ENCODE assay signal across 24 mouse cellular contexts in genomic region chr13:51888426-51888825, GRCm38 (mm10). TPM values are rescaled to one million over a fixed set of nuclear protein-coding genes. Genes with fewer than 3 reads are reported as not detected.
DNase-seq lines count a peak whose midpoint lies in the region; ATAC-seq and TF ChIP-seq lines count a peak whose summit lies in the region.
"Had no signal": no experiment of that assay in that cellular context is flagged by ENCODE, and none has a peak within 500 bp of the region (broad histone marks: within the 10 kb centered on the region; RNA-seq: fewer than 3 reads in every experiment).

No protein-coding gene starts in this region.

- H3K4me1 ChIP-seq in hindbrain, postnatal 0 days (ENCODE audit: insufficient read depth, low read length), result no peaks in the 10 kb centered on the region
- H3K4me1 ChIP-seq in hindbrain, embryonic 12.5 days, result 0 out of 2 replicates have a peak, but pooled peaks cover 4% of the 10 kb centered on the region
- no peaks in the 10 kb centered on the region for H3K4me1 ChIP-seq in midbrain, embryonic 11.5 days (ENCODE audit: control insufficient read depth, insufficient read depth, low read length)
- no peaks in the 10 kb centered on the region for H3K4me1 ChIP-seq in midbrain, embryonic 16.5 days (ENCODE audit: control insufficient read depth, insufficient read depth, low read length)

- 47% methylated on average over 2 of the region's 2 CpGs for WGBS in hindbrain, postnatal 0 days
- 74% methylated on average over 2 of the region's 2 CpGs for WGBS in hindbrain, embryonic 12.5 days
- 66% methylated on average over 2 of the region's 2 CpGs for WGBS in midbrain, embryonic 11.5 days
- 70% methylated on average over 2 of the region's 2 CpGs for whole genome bisulfite sequencing in midbrain, embryonic 16.5 days

- no peaks in the 10 kb centered on the region for H3K9me3 ChIP-seq in hindbrain, postnatal 0 days (ENCODE audit: low read length)
- no peaks in the 10 kb centered on the region for H3K9me3 ChIP-seq in hindbrain, embryonic 12.5 days (replicated peaks)
- no peaks in the 10 kb centered on the region for H3K9me3 ChIP-seq in midbrain, embryonic 11.5 days (ENCODE audit: control insufficient read depth, low read length)
- no peaks in the 10 kb centered on the region for H3K9me3 ChIP-seq in midbrain, embryonic 16.5 days (replicated peaks; ENCODE audit: control insufficient read depth, low read length, poor library complexity, severe bottlenecking)
- H3K9me3 ChIP-seq: embryonic facial prominence, embryonic 12.5 days; embryonic facial prominence, embryonic 15.5 days; forebrain, embryonic 10.5 days; forebrain, embryonic 13.5 days; hindbrain, embryonic 10.5 days had no signal

- H3K27me3 ChIP-seq in hindbrain, postnatal 0 days (ENCODE audit: insufficient read depth, low read length), result no peaks in the 10 kb centered on the region
- H3K27me3 ChIP-seq in hindbrain, embryonic 12.5 days, result no peaks in the 10 kb centered on the region
- no peaks in the 10 kb centered on the region for H3K27me3 ChIP-seq in midbrain, embryonic 11.5 days (ENCODE audit: control insufficient read depth, insufficient read depth, low read length)
- H3K27me3 ChIP-seq in midbrain, embryonic 16.5 days (ENCODE audit: control insufficient read depth, insufficient read depth, low read depth, low read length), result no peaks in the 10 kb centered on the region; the same call in 1 of the 2 replicates
- H3K27me3 ChIP-seq: embryonic facial prominence, embryonic 12.5 days; embryonic facial prominence, embryonic 15.5 days; forebrain, embryonic 13.5 days had no signal

- H3K4me2 ChIP-seq in hindbrain, postnatal 0 days (ENCODE audit: low read depth, low read length), result no peak overlapping the region
- H3K4me2 ChIP-seq in hindbrain, embryonic 12.5 days (replicated peaks), result no peak overlapping the region
- H3K4me2 ChIP-seq in midbrain, embryonic 11.5 days, result no peak overlapping the region
- no peak overlapping the region for H3K4me2 ChIP-seq in midbrain, embryonic 16.5 days (ENCODE audit: low read length)
- H3K4me2 ChIP-seq: embryonic facial prominence, embryonic 12.5 days; embryonic facial prominence, embryonic 15.5 days; forebrain, embryonic 13.5 days; heart, embryonic 11.5 days; hindbrain, embryonic 14.5 days had no signal

- no peak for TF ChIP-seq CTCF in hindbrain, postnatal 0 days (IDR thresholded peaks at IDR 0.05; ENCODE audit: low read depth)

- H3K9ac ChIP-seq in hindbrain, postnatal 0 days (replicated peaks; ENCODE audit: low read length), result no peak overlapping the region
- no peak overlapping the region for H3K9ac ChIP-seq in hindbrain, embryonic 12.5 days
- no peak overlapping the region for H3K9ac ChIP-seq in midbrain, embryonic 11.5 days (ENCODE audit: low read length)
- no peak overlapping the region for H3K9ac ChIP-seq in midbrain, embryonic 16.5 days (ENCODE audit: low read depth, low read length)
- H3K9ac ChIP-seq: embryonic facial prominence, embryonic 12.5 days; embryonic facial prominence, embryonic 15.5 days; forebrain, embryonic 13.5 days; hindbrain, embryonic 14.5 days had no signal

- no peak overlapping the region for H3K4me3 ChIP-seq in hindbrain, postnatal 0 days (ENCODE audit: low read length)
- H3K4me3 ChIP-seq in hindbrain, embryonic 12.5 days, result no peak overlapping the region
- no peak overlapping the region for H3K4me3 ChIP-seq in midbrain, embryonic 11.5 days (ENCODE audit: low read depth, low read length)
- no peak overlapping the region for H3K4me3 ChIP-seq in midbrain, embryonic 16.5 days (ENCODE audit: low read depth, low read length)
- H3K4me3 ChIP-seq: embryonic facial prominence, embryonic 12.5 days; embryonic facial prominence, embryonic 15.5 days; forebrain, embryonic 10.5 days; forebrain, embryonic 13.5 days; hindbrain, embryonic 10.5 days had no signal

- ATAC-seq in hindbrain, postnatal 0 days, result no peak
- ATAC-seq in hindbrain, embryonic 12.5 days (ENCODE audit: low FRiP score), result no peak
- ATAC-seq in midbrain, embryonic 11.5 days (ENCODE audit: low FRiP score), result no peak
- no peak for ATAC-seq in midbrain, embryonic 16.5 days
- ATAC-seq: forebrain, embryonic 13.5 days; forebrain, embryonic 16.5 days; intestine, postnatal 0 days had no signal

- peak; percentile 8 for DNase-seq in hindbrain, postnatal 0 days (ENCODE audit: low spot score)
- DNase-seq in midbrain, embryonic 11.5 days (ENCODE audit: low spot score, missing footprints), result peak; percentile 21
- peak; percentile 50 for DNase-seq in adipocyte (ENCODE audit: low spot score)
- DNase-seq in layer of hippocampus, adult 9-10 months (ENCODE audit: low spot score), result no peak
- no peak for DNase-seq in Muller cell, postnatal 12 days (ENCODE audit: inconsistent ontology term)
- DNase-seq: adrenal gland, adult 8-10 months; adrenal gland, postnatal 25 days; cerebellum, adult 11-12 months; cerebellum, adult 8-10 months; cerebellum, postnatal 25 days; gastrocnemius, postnatal 14 days; heart, adult 11 months; heart, postnatal 36 days had no signal

- H3K27ac ChIP-seq in hindbrain, postnatal 0 days, result no peak overlapping the region
- H3K27ac ChIP-seq in hindbrain, embryonic 12.5 days, result no peak overlapping the region
- no peak overlapping the region for H3K27ac ChIP-seq in midbrain, embryonic 11.5 days (ENCODE audit: low read depth, low read length)
- no peak overlapping the region for H3K27ac ChIP-seq in midbrain, embryonic 16.5 days (ENCODE audit: low read length)
- H3K27ac ChIP-seq: embryonic facial prominence, embryonic 12.5 days; embryonic facial prominence, embryonic 15.5 days; forebrain, embryonic 10.5 days; forebrain, embryonic 13.5 days; hindbrain, embryonic 10.5 days; hindbrain, embryonic 14.5 days had no signal

- no peaks in the 10 kb centered on the region for H3K36me3 ChIP-seq in hindbrain, postnatal 0 days (ENCODE audit: insufficient read depth, low read length)
- H3K36me3 ChIP-seq in hindbrain, embryonic 12.5 days, result no peaks in the 10 kb centered on the region
- H3K36me3 ChIP-seq in midbrain, embryonic 11.5 days (ENCODE audit: control insufficient read depth, insufficient read depth, low read length), result no peaks in the 10 kb centered on the region
- H3K36me3 ChIP-seq in midbrain, embryonic 16.5 days (ENCODE audit: control insufficient read depth, insufficient read depth, low read length), result no peaks in the 10 kb centered on the region
- H3K36me3 ChIP-seq: embryonic facial prominence, embryonic 12.5 days; embryonic facial prominence, embryonic 15.5 days; forebrain, embryonic 10.5 days; hindbrain, embryonic 10.5 days had no signal

RNA-seq across cellular contexts. Expression of gene Gadd45g, which starts 41.9 kb away (rescaled TPM):
- total RNA-seq in hindbrain, postnatal 0 days (2014; rRNA removed), result 18.3 and 19.0 TPM in 2 replicates
- 38.6 and 43.3 TPM in 2 replicates for polyA plus RNA-seq in hindbrain, postnatal 0 days (2015; fragmentation: Nextera tagmentation; extraction: Ambion mirVana)
- 163 and 181 TPM in 2 replicates for polyA plus RNA-seq in hindbrain, embryonic 12.5 days (2016; fragmentation: Nextera tagmentation; extraction: Ambion mirVana)
- polyA plus RNA-seq in midbrain, embryonic 11.5 days (2014; fragmentation: Nextera tagmentation; extraction: Ambion mirVana), result 252 and 256 TPM in 2 replicates
- polyA plus RNA-seq in midbrain, embryonic 16.5 days (2015; fragmentation: Nextera tagmentation; extraction: Ambion mirVana), result 44.2 and 45.5 TPM in 2 replicates

Comparison
In these comparisons a context has a peak if more than half of its experiments do, and no peak if none do; other contexts are left out.
1. DNase-seq: peak in hindbrain, postnatal 0 days (single experiment), midbrain, embryonic 11.5 days (single experiment) and adipocyte (single experiment); none in layer of hippocampus, adult 9-10 months (single experiment) and Muller cell, postnatal 12 days (single experiment).